Comparison of ENCODE assay signal across 9 mouse cellular contexts in the genomic region with DNA sequence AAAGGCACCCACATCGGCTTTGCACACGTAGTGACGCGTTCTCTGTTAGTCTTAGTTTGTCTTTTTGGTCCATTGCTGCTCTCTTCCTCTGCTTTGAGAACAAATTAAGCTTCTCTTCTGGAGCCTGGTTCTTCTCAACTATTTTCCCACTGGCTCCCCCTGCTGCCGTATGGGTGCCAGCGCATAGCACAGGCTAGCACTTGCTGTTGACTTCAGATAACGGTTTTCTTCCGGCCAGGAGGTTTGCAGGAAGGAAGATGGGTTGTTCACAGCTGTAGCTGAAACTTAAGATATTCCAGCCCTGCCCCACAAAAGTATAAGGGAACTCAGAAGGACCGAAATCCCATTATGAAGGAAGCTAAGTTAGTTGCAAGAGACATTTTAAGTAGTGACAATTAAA.
DNase-seq lines count a peak whose midpoint lies in the region; ATAC-seq and TF ChIP-seq lines count a peak whose summit lies in the region.
"Had no signal": no experiment of that assay in that cellular context is flagged by ENCODE, and none has a peak within 500 bp of the region (broad histone marks: within the 10 kb centered on the region; RNA-seq: fewer than 3 reads in every experiment).

No protein-coding gene starts in this region.

- H3K27ac ChIP-seq in liver, embryonic 13.5 days: 0 out of 2 replicates have a peak overlapping the region, but pooled peaks have one; percentile 58
- H3K27ac ChIP-seq: hindbrain, embryonic 15.5 days had no signal

- H3K4me2 ChIP-seq in liver, embryonic 13.5 days: peak overlapping the region; percentile 23; the same call in 1 of the 2 replicates
- H3K4me2 ChIP-seq: hindbrain, embryonic 15.5 days had no signal

- peak; percentile 85 for ATAC-seq in G1E (ENCODE audit: extremely low read depth, insufficient number of reproducible peaks, low FRiP score, poor library complexity, severe bottlenecking)
- peak; percentile 65 for ATAC-seq in cerebellum, adult (ENCODE audit: insufficient number of reproducible peaks, low FRiP score, low TSS enrichment)
- ATAC-seq in liver, embryonic 13.5 days (ENCODE audit: low read depth): peak; percentile 89

- H3K9ac ChIP-seq in liver, embryonic 13.5 days: no peak overlapping the region
- H3K9ac ChIP-seq: hindbrain, embryonic 15.5 days had no signal

- peak; percentile 54; the same call in 1 of the 2 replicates for TF ChIP-seq CTCF in G1E (IDR thresholded peaks at IDR 0.05; ENCODE audit: low read depth, low read length)

- peak; percentile 83 to 85 for DNase-seq in B cell, adult 2 months
- peak; percentile 67 for DNase-seq in G1E (ENCODE audit: low spot score)
- DNase-seq in gastrocnemius, adult 18-20 months (ENCODE audit: low spot score): peak; percentile 85
- peak; percentile 72 for DNase-seq in kidney, postnatal 14 days
- peak; percentile 85 for DNase-seq in liver, embryonic 13.5 days
- DNase-seq in right cerebral cortex, postnatal 10 days (ENCODE audit: low spot score in 2 of 2): peak; percentile 73 to 79
- peak; percentile 57 to 77 for DNase-seq in urinary bladder, postnatal 36 days (ENCODE audit: low spot score in 2 of 2)

- H3K9me3 ChIP-seq in G1E (replicated peaks): no peaks in the 10 kb centered on the region
- no peaks in the 10 kb centered on the region for H3K9me3 ChIP-seq in liver, embryonic 13.5 days (replicated peaks)
- H3K9me3 ChIP-seq: hindbrain, embryonic 15.5 days had no signal

- H3K4me3 ChIP-seq in G1E (ENCODE audit: low read depth, low read length): no peak overlapping the region
- H3K4me3 ChIP-seq in liver, embryonic 13.5 days (replicated peaks): no peak overlapping the region
- H3K4me3 ChIP-seq: hindbrain, embryonic 15.5 days had no signal

- peaks cover 43% of the 10 kb centered on the region for H3K4me1 ChIP-seq in G1E (ENCODE audit: insufficient read depth, low read depth, low read length)
- H3K4me1 ChIP-seq in liver, embryonic 13.5 days (replicated peaks): peaks cover 38% of the 10 kb centered on the region

- 7% methylated on average over 9 of the region's 9 CpGs for WGBS in liver, embryonic 13.5 days (ENCODE audit: insufficient replicate concordance)

- H3K27me3 ChIP-seq in G1E (ENCODE audit: insufficient read depth, low read length): no peaks in the 10 kb centered on the region
- peaks cover 12% of the 10 kb centered on the region for H3K27me3 ChIP-seq in liver, embryonic 13.5 days
- H3K27me3 ChIP-seq: hindbrain, embryonic 15.5 days had no signal

- peaks cover 51% of the 10 kb centered on the region for H3K36me3 ChIP-seq in G1E (replicated peaks)
- H3K36me3 ChIP-seq in liver, embryonic 13.5 days: no peaks in the 10 kb centered on the region
- H3K36me3 ChIP-seq: hindbrain, embryonic 15.5 days had no signal
